Mouse (Mus musculus): ENCODE data around the gene Adal.

Gene Adal

DNA sequence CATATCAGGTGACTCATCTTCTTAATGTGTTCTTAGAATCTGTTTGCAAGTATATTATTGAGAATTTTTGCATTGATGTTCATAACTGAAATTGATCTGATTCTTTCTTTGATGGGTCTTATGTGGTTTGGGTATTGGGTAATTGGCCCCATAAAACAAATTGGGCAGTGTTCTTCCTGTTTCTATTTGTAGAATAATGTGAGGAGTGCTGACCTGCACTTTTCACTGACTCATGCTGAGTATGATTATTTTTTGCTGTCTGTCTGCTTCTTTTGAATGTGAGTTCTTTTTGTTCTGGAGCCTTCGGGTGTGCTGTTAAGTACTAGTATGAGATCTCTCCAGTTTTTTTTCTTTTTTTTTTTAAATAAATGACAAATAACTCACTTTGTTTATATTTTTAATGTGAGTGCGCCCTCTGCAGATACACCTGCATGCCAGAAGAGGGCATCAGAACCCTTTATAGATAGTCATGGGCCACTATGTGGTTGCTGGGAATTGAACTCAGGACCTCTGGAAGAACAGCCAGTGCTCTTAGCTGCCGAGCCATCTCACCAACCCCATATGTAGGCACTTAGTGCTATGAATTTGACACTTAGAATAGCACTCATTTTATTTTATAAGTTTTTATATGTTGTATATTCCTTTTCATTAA, 38.7 kb downstream of the Adal start:
- no peak for DNase-seq

DNA sequence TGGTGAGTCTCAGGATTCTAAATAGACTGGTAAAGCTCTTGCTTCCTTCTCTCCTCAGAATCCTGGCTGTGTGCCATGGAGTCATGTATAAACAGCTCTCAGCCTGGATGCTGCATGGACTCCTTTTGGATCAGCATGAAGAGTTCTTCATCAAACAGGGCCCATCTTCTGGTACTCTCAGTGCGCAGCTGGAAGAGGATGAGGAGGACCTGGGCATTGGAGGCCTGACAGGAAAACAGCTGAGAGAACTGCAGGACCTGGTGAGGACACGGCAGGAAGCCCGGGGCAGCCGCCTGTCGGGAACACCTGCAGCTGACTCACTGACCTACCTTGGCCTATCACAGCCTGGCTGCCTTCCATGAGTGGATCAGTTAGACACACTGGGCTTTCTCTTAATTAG, 43.2 kb downstream of the Adal start:
- DNase-seq, result no peak

DNA sequence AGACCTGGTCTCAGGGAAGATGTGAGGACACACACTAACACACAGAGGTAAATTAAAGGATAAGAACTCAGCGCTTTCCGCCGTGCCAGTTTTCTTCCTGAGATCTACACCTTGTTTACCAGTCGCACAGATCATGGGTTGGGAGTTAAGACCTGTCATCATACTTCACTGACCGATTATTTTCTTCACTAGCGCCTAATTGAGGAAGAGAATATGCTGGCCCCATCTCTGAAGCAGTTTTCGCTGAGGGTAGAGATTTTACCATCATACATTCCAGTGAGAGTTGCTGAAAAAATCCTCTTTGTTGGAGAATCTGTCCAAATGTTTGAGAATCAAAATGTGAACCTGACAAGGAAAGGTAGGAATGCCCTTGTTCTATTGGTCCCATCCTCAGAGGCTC, 43.9 kb downstream of the Adal start:
- no peak for DNase-seq

GRCm38 (mm10) chr2:121188530-121188929, 48.3 kb downstream of the Adal start:
- DNase-seq, result no peak

GRCm38 (mm10) chr2:121195466-121195865, 55.2 kb downstream of the Adal start:
- no peak for DNase-seq

- no peak for DNase-seq
These were observed 64.0 kb downstream of the Adal start for GRCm38 (mm10) chr2:121204276-121204675.

Measured in kidney, adult 11 months (tissue).